Mouse (Mus musculus) ES-E14 (cell line): ENCODE results near the gene Henmt1.

Experiments used
- HCFC1 ChIP-seq: IDR thresholded peaks from 2 replicates; pipeline ENCODE4 v1.6.1; 2012; ENCODE audit warnings: low read length, inconsistent platforms, borderline replicate concordance; ENCODE audit not compliant: insufficient read depth
- MAFK ChIP-seq: IDR thresholded peaks from 2 replicates; pipeline ENCODE4 v1.6.1; 2014; ENCODE audit warnings: mild to moderate bottlenecking, low read depth, low read length, inconsistent platforms; ENCODE audit not compliant: insufficient read depth
- ZC3H11A ChIP-seq: IDR thresholded peaks from 2 replicates; pipeline ENCODE4 v1.6.1; 2012; ENCODE audit warnings: low read depth, mild to moderate bottlenecking, inconsistent platforms, low read length, borderline replicate concordance
- ZNF384 ChIP-seq: IDR thresholded peaks from 2 replicates; pipeline ENCODE4 v1.6.1; 2012; ENCODE audit warnings: low read depth, low read length, inconsistent platforms

GRCm38 (mm10) chr3:108900147-108900546 lies 39.5 kb upstream of the Henmt1 start:
- TF ChIP-seq HCFC1 (no peak), MAFK (no peak), ZNF384 (no peak), ZC3H11A (no peak)
